Mouse (Mus musculus): ENCODE results near the gene Cavin4. TPM values are rescaled to one million over a fixed set of nuclear protein-coding genes. Genes with fewer than 3 reads are reported as not detected.
"Not testable (repeated sequence)": the region's sequence is repeated elsewhere in the genome, so short reads cannot be mapped to it uniquely, and the experiment has no call there.

The Cavin4 gene
- polyA plus RNA-seq, 1 experiment from 2014 or later = 0.89 TPM

DNA sequence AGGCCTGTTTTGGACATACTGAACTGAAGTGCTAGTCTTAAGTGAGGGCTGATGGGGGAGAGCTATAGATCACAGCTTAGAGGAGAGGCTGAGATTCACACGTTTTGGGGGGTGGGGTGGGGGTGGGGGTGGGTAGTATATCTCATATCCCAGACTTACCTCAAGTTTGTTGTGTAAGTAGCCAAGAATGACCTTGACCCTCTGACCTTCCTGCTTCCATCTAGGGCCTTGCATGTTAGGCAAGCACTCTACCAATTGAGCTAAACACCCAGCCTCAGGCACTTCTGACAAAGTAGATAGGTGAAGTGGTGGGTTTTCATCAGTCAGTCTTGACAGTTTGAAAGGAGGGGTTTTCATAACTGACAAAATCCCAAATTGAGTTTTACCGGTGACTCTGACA lies 14.5 kb downstream of the Cavin4 start:
- no peak for DNase-seq (ENCODE audit: low spot score)
- Histone ChIP-seq H3K9me3 (no peaks in the 10 kb centered on the region), H3K27me3 (ENCODE audit: insufficient read depth, poor library complexity, severe bottlenecking) (no peaks in the 10 kb centered on the region), H3K4me3 (no peak overlapping the region), H3K27ac (no peak overlapping the region), H3K4me1 (peaks cover 8% of the 10 kb centered on the region), H3K36me3 (peaks cover 29% of the 10 kb centered on the region)
- 55% methylated on average over 2 of the region's 2 CpGs for WGBS

DNA sequence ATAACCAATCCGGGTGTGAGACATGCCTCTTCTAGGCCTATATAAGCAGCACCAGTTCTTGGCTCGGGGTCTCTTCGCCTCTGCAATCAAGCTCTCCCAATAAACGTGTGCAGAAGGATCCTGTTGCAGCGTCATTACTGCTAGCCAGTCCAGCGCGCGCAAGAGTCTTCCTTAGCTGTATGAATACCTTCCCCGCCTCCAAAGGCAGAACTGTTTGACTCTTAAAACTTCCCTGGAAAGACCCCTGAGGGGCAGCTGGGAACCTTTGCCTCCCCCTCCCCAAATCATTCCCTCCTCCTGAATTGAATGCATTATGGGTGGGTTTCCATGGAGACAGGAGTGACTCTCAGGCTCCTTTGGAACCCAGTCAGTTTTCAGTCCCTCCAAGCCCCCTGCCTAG lies 15.5 kb downstream of the Cavin4 start:
- WGBS = 90% methylated on average over 9 of the region's 9 CpGs

GRCm38 (mm10) chr4:48679728-48680127 lies 16.4 kb downstream of the Cavin4 start:
- H3K36me3 ChIP-seq = peaks cover 12% of the 10 kb centered on the region
- not testable (repeated sequence) for H3K9me3 ChIP-seq; H3K4me3 ChIP-seq; H3K27me3 ChIP-seq (ENCODE audit: insufficient read depth, poor library complexity, severe bottlenecking); H3K4me1 ChIP-seq; H3K27ac ChIP-seq; DNase-seq (ENCODE audit: low spot score)
- 70% methylated on average over 5 of the region's 6 CpGs for WGBS

More for the DNA sequence above, 15.5 kb downstream of the Cavin4 start:
- no peaks in the 10 kb centered on the region for H3K9me3 ChIP-seq
- no peaks in the 10 kb centered on the region for H3K27me3 ChIP-seq (ENCODE audit: insufficient read depth, poor library complexity, severe bottlenecking)
- DNase-seq (ENCODE audit: low spot score) = no peak
- peaks cover 8% of the 10 kb centered on the region for H3K4me1 ChIP-seq
- no peak overlapping the region for H3K4me3 ChIP-seq
- no peak overlapping the region for H3K27ac ChIP-seq
- peaks cover 20% of the 10 kb centered on the region for H3K36me3 ChIP-seq

DNA sequence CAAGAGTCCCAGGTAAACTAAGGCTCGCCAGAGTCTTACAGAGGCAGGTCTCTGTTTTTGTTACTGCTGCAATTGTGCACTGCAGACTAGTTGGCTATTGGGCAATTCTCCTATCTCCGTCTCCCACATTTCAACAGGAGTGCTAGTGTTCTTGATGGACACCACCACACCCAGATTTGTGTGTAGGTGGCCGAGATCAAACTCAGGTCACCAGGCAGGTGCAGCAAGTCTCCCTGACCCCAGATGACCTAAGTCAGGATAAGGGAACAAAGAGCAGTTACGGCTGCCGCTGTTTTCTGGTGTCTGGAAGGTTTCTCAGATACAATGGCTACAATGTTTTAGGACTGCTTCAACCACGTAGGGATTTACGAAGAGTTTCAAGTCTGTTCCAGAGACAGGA lies 16.9 kb downstream of the Cavin4 start:
- H3K4me3 ChIP-seq = no peak overlapping the region

GRCm38 (mm10) chr4:48680648-48681343 lies 17.5 kb downstream of the Cavin4 start:
- Histone ChIP-seq H3K27ac (no peak overlapping the region), H3K9me3 (no peaks in the 10 kb centered on the region), H3K4me1 (peaks cover 14% of the 10 kb centered on the region), H3K27me3 (ENCODE audit: insufficient read depth, poor library complexity, severe bottlenecking) (no peaks in the 10 kb centered on the region), H3K36me3 (peaks cover 7% of the 10 kb centered on the region; the same call in 1 of the 2 replicates), H3K4me3 (no peak overlapping the region)
- WGBS = 44% methylated on average over 10 of the region's 11 CpGs
- no peak for DNase-seq (ENCODE audit: low spot score)

More for the DNA sequence above, 16.9 kb downstream of the Cavin4 start:
- Histone ChIP-seq H3K4me1 (peaks cover 13% of the 10 kb centered on the region), H3K36me3 (peaks cover 7% of the 10 kb centered on the region; the same call in 1 of the 2 replicates), H3K27ac (peak overlapping the region; percentile 47), H3K27me3 (ENCODE audit: insufficient read depth, poor library complexity, severe bottlenecking) (no peaks in the 10 kb centered on the region), H3K9me3 (no peaks in the 10 kb centered on the region)
- WGBS = 41% methylated on average over 7 of the region's 7 CpGs
- no peak for DNase-seq (ENCODE audit: low spot score)

DNA sequence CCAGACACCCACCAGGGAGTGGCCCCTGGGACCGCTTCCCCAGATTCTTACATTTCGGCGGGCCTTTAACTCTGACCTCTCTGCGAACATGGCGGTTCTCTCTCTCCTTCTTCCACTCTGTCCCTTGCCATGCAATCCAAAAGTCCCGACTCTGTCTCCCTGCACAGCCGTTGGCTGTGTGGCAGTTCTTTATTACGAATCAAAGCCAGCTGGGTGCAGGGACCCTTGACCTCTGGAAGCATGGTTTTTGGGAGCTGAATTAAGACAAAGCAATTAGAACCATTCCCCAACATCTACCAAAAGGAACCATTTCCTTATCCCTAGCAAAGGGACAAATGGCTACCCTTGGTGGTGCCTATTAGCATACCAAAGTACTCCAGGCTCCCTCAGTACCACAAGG lies 19.8 kb downstream of the Cavin4 start:
- H3K4me1 ChIP-seq = peaks cover 14% of the 10 kb centered on the region
- H3K9me3 ChIP-seq = no peaks in the 10 kb centered on the region
- no peak for DNase-seq (ENCODE audit: low spot score)
- H3K27ac ChIP-seq = no peak overlapping the region
- 89% methylated on average over 8 of the region's 8 CpGs for WGBS
- 0 out of 2 replicates have a peak, but pooled peaks cover 3% of the 10 kb centered on the region for H3K36me3 ChIP-seq
- H3K4me3 ChIP-seq = no peak overlapping the region
- H3K27me3 ChIP-seq (ENCODE audit: insufficient read depth, poor library complexity, severe bottlenecking) = no peaks in the 10 kb centered on the region

DNA sequence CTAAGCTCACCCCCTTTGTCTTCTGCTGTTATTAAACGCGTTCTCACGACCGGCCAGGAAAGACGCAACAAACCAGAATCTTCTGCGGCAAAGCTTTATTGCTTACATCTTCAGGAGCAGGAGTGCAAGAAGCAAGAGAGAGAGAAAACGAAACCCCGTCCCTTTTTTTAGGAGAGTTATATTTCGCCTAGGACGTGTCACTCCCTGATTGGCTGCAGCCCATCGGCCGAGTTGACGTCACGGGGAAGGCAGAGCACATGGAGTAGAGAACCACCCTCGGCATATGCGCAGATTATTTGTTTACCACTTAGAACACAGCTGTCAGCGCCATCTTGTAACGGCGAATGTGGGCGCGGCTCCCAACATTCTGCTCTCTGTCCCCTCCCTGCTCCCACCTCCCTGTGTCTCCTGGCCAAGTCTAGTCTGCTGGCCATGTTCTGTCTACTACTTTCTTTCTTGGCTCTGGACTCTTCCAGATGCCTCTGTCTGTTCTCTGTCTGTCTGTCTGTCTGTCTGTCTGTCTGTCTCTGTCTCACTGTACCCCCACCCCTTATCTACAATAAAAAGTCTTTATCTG lies 20.4 kb downstream of the Cavin4 start:
- not testable (repeated sequence) for H3K4me3 ChIP-seq; DNase-seq (ENCODE audit: low spot score); H3K27me3 ChIP-seq (ENCODE audit: insufficient read depth, poor library complexity, severe bottlenecking); H3K27ac ChIP-seq; H3K36me3 ChIP-seq; H3K9me3 ChIP-seq
- WGBS = 95% methylated on average over 19 of the region's 21 CpGs
- peaks cover 14% of the 10 kb centered on the region for H3K4me1 ChIP-seq

DNA sequence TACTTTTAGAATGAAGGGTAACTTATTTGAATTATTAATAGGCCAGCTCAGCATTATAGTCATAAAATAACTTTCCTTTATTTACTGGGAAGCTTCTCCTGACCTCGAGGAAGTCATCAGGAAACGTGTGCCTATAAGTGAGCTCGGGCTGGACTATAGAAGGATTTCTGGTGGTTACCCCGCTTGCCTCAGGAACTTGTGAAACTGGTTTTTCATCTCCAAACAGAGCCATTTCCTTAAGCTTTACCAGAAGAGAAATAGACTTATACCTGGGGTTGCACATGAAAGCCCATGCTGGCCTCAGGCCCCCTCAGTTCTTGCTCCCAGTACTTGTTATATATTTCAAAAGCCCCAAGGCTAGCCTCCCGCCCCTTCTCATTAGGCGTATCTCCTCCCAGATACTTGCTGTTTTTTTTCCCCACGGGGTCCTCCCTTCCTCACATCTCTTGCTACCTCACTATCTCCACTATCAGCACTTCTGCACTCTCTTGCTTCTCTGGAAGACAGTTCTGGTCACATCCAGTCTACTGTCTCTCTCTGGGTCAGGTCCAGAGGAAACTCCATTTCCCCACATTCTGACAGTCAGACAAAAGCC lies 21.4 kb downstream of the Cavin4 start:
- no peak for DNase-seq (ENCODE audit: low spot score)

GRCm38 (mm10) chr4:48688148-48688547 lies 24.8 kb downstream of the Cavin4 start:
- no peak for DNase-seq (ENCODE audit: low spot score)
- 61% methylated on average over 6 of the region's 6 CpGs for WGBS

More for the DNA sequence above, 21.4 kb downstream of the Cavin4 start:
- no peaks in the 10 kb centered on the region for H3K27me3 ChIP-seq (ENCODE audit: insufficient read depth, poor library complexity, severe bottlenecking)
- no peak overlapping the region for H3K27ac ChIP-seq
- H3K9me3 ChIP-seq = no peaks in the 10 kb centered on the region
- 51% methylated on average over 7 of the region's 7 CpGs for WGBS
- H3K36me3 ChIP-seq = no peaks in the 10 kb centered on the region
- no peak overlapping the region for H3K4me3 ChIP-seq
- H3K4me1 ChIP-seq = peaks cover 14% of the 10 kb centered on the region

DNA sequence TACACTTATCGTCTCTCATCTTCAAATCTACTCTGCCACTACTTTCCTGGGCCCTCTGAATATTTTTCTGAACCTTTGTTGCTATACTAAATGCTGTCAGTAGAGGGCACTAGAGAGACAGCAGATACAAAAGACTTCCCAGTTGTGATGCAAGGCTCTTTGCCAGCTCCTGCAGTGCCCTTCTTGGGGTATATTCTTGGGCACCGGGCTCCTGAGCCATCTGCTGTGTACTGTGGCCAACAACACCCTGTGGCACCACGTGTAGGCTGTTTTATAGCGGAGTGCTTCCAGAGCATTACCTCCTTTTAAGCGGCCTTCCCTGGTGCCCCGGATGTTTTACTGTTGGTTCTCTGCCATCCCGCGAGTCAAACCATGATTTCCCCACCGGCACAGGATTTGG lies 27.3 kb downstream of the Cavin4 start:
- no peaks in the 10 kb centered on the region for H3K4me1 ChIP-seq
- no peak for DNase-seq (ENCODE audit: low spot score)
- H3K27ac ChIP-seq = no peak overlapping the region
- no peaks in the 10 kb centered on the region for H3K36me3 ChIP-seq
- H3K9me3 ChIP-seq = no peaks in the 10 kb centered on the region
- no peak overlapping the region for H3K4me3 ChIP-seq
- WGBS = 77% methylated on average over 9 of the region's 9 CpGs
- H3K27me3 ChIP-seq (ENCODE audit: insufficient read depth, poor library complexity, severe bottlenecking) = no peaks in the 10 kb centered on the region

More at GRCm38 (mm10) chr4:48688148-48688547, 24.8 kb downstream of the Cavin4 start:
- H3K9me3 ChIP-seq = no peaks in the 10 kb centered on the region
- H3K4me3 ChIP-seq = no peak overlapping the region
- no peak overlapping the region for H3K27ac ChIP-seq
- H3K36me3 ChIP-seq = no peaks in the 10 kb centered on the region
- no peaks in the 10 kb centered on the region for H3K27me3 ChIP-seq (ENCODE audit: insufficient read depth, poor library complexity, severe bottlenecking)
- H3K4me1 ChIP-seq = 0 out of 2 replicates have a peak, but pooled peaks cover 6% of the 10 kb centered on the region

GRCm38 (mm10) chr4:48691793-48692437 lies 28.6 kb downstream of the Cavin4 start:
- no peaks in the 10 kb centered on the region for H3K9me3 ChIP-seq
- no peak for DNase-seq (ENCODE audit: low spot score)

DNA sequence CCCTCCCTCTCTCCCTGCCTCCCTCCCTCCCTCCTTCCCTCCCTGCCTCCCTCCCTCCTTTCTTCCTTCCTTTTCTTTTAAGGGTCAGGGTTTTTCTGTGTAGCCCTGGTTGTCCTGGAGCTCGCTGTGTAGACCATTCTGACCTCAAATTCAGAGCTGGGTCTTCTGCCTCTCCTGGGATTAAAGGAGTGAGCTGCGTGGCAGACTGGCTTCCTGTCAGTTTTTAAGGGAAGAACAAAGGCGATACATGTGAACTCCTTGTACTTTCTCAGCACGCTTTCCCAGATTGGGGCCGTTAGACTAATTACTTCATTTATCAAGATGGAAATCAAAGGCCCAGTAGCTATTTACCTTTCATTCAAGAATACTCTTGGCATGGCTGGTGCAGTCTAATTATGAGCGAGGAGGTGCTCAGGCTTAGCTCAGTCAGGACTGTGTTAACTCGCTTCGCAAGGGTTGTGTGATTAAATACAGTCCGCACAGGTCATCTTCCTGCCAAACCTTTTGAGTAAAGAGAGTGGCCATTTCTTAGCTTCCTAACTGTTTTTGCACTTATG lies 29.5 kb downstream of the Cavin4 start:
- no peaks in the 10 kb centered on the region for H3K36me3 ChIP-seq
- 66% methylated on average over 9 of the region's 9 CpGs for WGBS
- H3K4me3 ChIP-seq = no peak overlapping the region
- H3K27me3 ChIP-seq (ENCODE audit: insufficient read depth, poor library complexity, severe bottlenecking) = no peaks in the 10 kb centered on the region
- no peak for DNase-seq (ENCODE audit: low spot score)
- H3K27ac ChIP-seq = no peak overlapping the region
- no peaks in the 10 kb centered on the region for H3K4me1 ChIP-seq
- no peaks in the 10 kb centered on the region for H3K9me3 ChIP-seq

More at GRCm38 (mm10) chr4:48691793-48692437, 28.6 kb downstream of the Cavin4 start:
- Histone ChIP-seq H3K27me3 (ENCODE audit: insufficient read depth, poor library complexity, severe bottlenecking) (no peaks in the 10 kb centered on the region), H3K27ac (no peak overlapping the region), H3K4me1 (no peaks in the 10 kb centered on the region), H3K36me3 (no peaks in the 10 kb centered on the region), H3K4me3 (no peak overlapping the region)
- 44% methylated on average over 7 of the region's 7 CpGs for WGBS
